Mouse (Mus musculus) heart, embryonic 14.5 days (tissue): ENCODE data around the gene Fam160a1. TPM values are rescaled to one million over a fixed set of nuclear protein-coding genes. Genes with fewer than 3 reads are reported as not detected.

Source experiments
- ATAC-seq: fragments of 200-750 bp; cut with Nextera tagmentation; 2 replicates; pipeline ENCODE4 v1.8.0; 2017; ENCODE audit warnings: low read depth, moderate TSS enrichment; ENCODE audit not compliant: insufficient number of reproducible peaks, insufficient read depth, low FRiP score
- H3K27ac ChIP-seq, 2 experiments: fragments of 200-500 bp in 1 of 2; fragments of 300-500 bp in 1 of 2; sonication (generic) in 1 of 2; replicated peaks in 1 of 2; 2 replicates each; pipeline ENCODE4 v1.5.1; 2012 to 2014; ENCODE audit warnings: low read depth in 2 of 2, low read length in 2 of 2, control low read depth in 1 of 2, mild to moderate bottlenecking in 1 of 2, mixed read lengths in 1 of 2; ENCODE audit not compliant: control insufficient read depth in 1 of 2, insufficient read depth in 1 of 2
- H3K27me3 ChIP-seq: fragments of 300-500 bp; sonication (generic); 2 replicates; pipeline ENCODE4 v1.6.1; 2014; ENCODE audit warnings: mild to moderate bottlenecking, low read length, control low read depth; ENCODE audit not compliant: control insufficient read depth, insufficient read depth
- H3K36me3 ChIP-seq: fragments of 300-500 bp; sonication (generic); 2 replicates; pipeline ENCODE4 v1.6.1; 2014; ENCODE audit warnings: mild to moderate bottlenecking, control low read depth, low read length, mixed read lengths; ENCODE audit not compliant: control insufficient read depth, insufficient read depth
- H3K4me1 ChIP-seq, 2 experiments: fragments of 200-500 bp in 1 of 2; fragments of 300-500 bp in 1 of 2; sonication (generic) in 1 of 2; 2 replicates each; pipeline ENCODE4 v1.6.1; 2012 to 2014; ENCODE audit warnings: low read length in 2 of 2, control low read depth in 1 of 2, mixed read lengths in 1 of 2; ENCODE audit not compliant: control insufficient read depth in 2 of 2, insufficient read depth in 2 of 2
- H3K4me2 ChIP-seq: fragments of 300-500 bp; sonication (generic); 2 replicates; pipeline ENCODE4 v1.6.1; 2014; ENCODE audit warnings: mild to moderate bottlenecking, low read length
- H3K4me3 ChIP-seq, 2 experiments: fragments of 200-500 bp in 1 of 2; fragments of 300-500 bp in 1 of 2; sonication (generic) in 1 of 2; 2 replicates each; pipeline ENCODE4 v1.5.1; 2012 to 2014; ENCODE audit warnings: low read length in 2 of 2, mild to moderate bottlenecking in 2 of 2, control low read depth in 1 of 2, low read depth in 1 of 2, moderate library complexity in 1 of 2; ENCODE audit not compliant: control insufficient read depth in 1 of 2, insufficient read depth in 1 of 2
- H3K9ac ChIP-seq: fragments of 300-500 bp; sonication (generic); 2 replicates; pipeline ENCODE4 v1.6.1; 2014; ENCODE audit warnings: mild to moderate bottlenecking, low read length
- H3K9me3 ChIP-seq: fragments of 300-500 bp; sonication (generic); 2 replicates; pipeline ENCODE4 v1.6.1; 2016; ENCODE audit warnings: low read length, control low read depth; ENCODE audit not compliant: control insufficient read depth
- WGBS: fragments of 180-500 bp; shearing (Covaris S2); extraction: QIAGEN DNeasy Blood & Tissue Kit; methylation state at CpG from one replicate; pipeline ENCODE4 v1.1.7; 2014; 5-methylcytosine and 5-hydroxymethylcytosine counted together
- polyA plus RNA-seq: library from polyadenylated mRNA; unstranded; fragments of >200 nt; fragmentation: Nextera tagmentation; extraction: Ambion mirVana; gene quantifications from 2 replicates; pipeline ENCODE4 v1.2.1, GENCODE M21; 2014

Gene Fam160a1
- polyA plus RNA-seq, 1 experiment from 2014 or later: 7.4 TPM

DNA sequence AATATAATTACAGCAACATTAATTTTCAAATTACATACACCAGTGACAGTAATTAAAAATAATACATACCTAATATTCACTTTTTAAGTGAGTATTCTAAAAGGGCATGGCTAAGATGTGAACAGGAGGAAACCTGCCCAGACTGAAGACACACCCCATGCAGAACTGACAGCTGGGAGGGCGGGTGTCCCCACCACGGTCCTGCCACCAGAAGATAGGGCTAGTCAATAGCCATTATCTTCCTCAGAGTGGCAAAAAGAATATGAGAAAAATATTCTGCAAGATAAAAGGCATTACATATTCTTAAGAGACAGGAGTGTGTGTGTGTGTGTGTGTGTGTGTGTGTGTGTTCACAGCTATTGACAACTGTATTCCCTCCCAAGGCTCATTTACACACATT, 92.0 kb downstream of the Fam160a1 start:
- no peak overlapping the region for H3K27ac ChIP-seq
- ATAC-seq: no peak
- no peak overlapping the region for H3K4me2 ChIP-seq
- no peaks in the 10 kb centered on the region for H3K4me1 ChIP-seq
- 59% methylated on average over 2 of the region's 2 CpGs for WGBS
- no peaks in the 10 kb centered on the region for H3K27me3 ChIP-seq
- no peaks in the 10 kb centered on the region for H3K9me3 ChIP-seq
- H3K36me3 ChIP-seq: no peaks in the 10 kb centered on the region
- H3K4me3 ChIP-seq: no peak overlapping the region
- no peak overlapping the region for H3K9ac ChIP-seq

- Histone ChIP-seq H3K9ac (no peak overlapping the region), H3K36me3 (no peaks in the 10 kb centered on the region), H3K27ac (no peak overlapping the region), H3K4me3 (no peak overlapping the region), H3K4me2 (no peak overlapping the region), H3K27me3 (no peaks in the 10 kb centered on the region), H3K9me3 (no peaks in the 10 kb centered on the region), H3K4me1 (no peaks in the 10 kb centered on the region)
- 84% methylated on average over 6 of the region's 6 CpGs for WGBS
- ATAC-seq: no peak
Observed at GRCm38 (mm10) chr3:85722581-85722980, 94.5 kb downstream of the Fam160a1 start.

DNA sequence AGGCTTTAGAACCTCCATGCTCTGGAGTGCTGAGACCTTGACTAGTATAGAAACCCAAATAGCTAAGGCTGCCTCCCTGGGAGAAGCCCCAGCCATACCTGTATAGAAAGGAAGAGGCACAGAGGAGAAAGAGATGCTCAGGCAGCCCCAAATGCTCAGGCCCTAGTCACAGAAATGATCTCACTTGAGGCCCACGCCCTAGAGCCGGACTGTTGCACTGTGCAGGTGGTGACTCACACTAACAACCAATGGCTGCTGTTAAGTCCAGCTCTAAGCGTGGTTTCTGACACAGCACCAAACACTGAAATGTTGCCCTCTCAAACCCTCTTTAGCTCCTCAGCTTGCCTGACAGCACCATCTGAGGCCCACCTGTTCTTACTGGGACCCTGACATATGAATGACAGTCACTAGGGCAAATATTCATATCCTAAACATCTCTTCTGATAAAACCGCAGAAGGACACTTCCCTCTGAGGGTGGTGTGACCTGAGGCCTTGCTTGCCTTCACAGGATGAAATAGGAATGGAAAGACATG, 101.3 kb downstream of the Fam160a1 start:
- no peaks in the 10 kb centered on the region for H3K27me3 ChIP-seq
- ATAC-seq: no peak
- H3K4me1 ChIP-seq: peaks cover 0 to under 1% of the 10 kb centered on the region in 2 experiments; a peak in 1 of 4 replicates
- H3K36me3 ChIP-seq: no peaks in the 10 kb centered on the region
- H3K4me2 ChIP-seq: no peak overlapping the region
- H3K27ac ChIP-seq: no peak overlapping the region
- no peak overlapping the region for H3K4me3 ChIP-seq
- H3K9me3 ChIP-seq: no peaks in the 10 kb centered on the region
- WGBS: 63% methylated on average over 4 of the region's 4 CpGs
- no peak overlapping the region for H3K9ac ChIP-seq

DNA sequence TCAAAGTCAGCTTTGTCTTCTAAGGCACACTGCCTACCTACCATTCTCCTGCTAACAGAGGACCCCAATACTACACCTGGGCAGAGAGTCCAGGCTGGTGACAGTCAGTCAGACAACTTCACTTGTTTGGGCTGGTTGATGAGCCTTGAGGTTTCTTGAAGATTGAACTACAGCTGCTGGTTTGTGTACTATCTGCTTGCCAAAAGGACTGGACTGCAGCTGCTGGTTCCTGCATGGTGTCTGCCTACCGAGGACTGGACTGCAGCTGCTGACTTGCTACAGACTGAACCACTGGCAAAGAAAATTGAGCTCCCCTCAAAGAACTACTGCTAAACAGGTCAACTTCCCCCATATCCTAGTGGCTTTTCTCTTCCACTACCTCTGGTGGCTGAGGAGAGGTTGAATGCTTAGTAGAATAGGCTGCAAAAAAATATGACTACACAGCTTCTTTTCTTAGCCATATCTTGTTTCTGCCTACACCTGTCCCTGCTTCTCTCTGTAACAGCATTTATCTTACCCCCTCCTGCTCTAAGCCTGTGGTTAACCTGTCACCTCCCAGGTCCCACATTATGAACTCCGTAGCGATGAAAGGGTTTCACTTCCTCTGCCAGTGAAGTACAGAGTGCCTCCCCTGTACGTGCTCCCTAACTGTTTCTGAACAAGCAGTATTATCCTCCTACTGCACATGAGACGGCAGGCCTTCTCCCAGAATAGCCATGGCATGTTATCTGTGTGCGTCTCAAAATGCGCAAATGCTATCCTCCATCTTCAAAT, 103.0 kb downstream of the Fam160a1 start:
- Histone ChIP-seq H3K4me2 (no peak overlapping the region), H3K36me3 (no peaks in the 10 kb centered on the region), H3K27ac (no peak overlapping the region), H3K9me3 (no peaks in the 10 kb centered on the region), H3K9ac (no peak overlapping the region), H3K4me1 (peaks cover 0 to 3% of the 10 kb centered on the region in 2 experiments; a peak in 1 of 4 replicates), H3K4me3 (no peak overlapping the region), H3K27me3 (no peaks in the 10 kb centered on the region)
- WGBS: 63% methylated on average over 7 of the region's 7 CpGs
- ATAC-seq: no peak

- Histone ChIP-seq H3K4me3 (no peak overlapping the region), H3K4me2 (no peak overlapping the region), H3K4me1 (peaks cover 0 to 3% of the 10 kb centered on the region in 2 experiments; a peak in 1 of 4 replicates), H3K27me3 (no peaks in the 10 kb centered on the region), H3K27ac (no peak overlapping the region), H3K9me3 (no peaks in the 10 kb centered on the region), H3K36me3 (no peaks in the 10 kb centered on the region), H3K9ac (no peak overlapping the region)
- WGBS: 10% methylated on average over 8 of the region's 8 CpGs
- ATAC-seq: no peak
Observed at GRCm38 (mm10) chr3:85710695-85711094, 106.4 kb downstream of the Fam160a1 start.

DNA sequence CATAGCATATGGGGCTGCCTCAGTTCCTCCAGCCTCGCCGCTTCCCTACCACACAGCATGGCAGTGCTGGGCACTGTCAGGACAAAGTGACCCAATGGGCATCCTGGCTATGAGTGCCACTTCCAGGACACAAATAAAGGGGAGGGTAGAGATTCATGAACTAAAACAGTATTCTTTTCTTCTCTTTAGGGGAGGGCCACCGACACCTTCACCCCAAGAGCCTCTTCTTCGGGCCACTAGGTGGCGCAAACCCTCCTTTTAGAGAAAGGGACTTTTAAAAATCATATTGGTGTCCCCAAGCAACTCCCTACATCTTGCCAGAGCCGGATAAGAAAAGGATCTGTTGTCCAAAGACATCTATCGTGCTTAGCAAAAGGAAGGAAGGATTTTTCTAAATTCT, 109.7 kb downstream of the Fam160a1 start:
- Histone ChIP-seq H3K27me3 (no peaks in the 10 kb centered on the region), H3K36me3 (no peaks in the 10 kb centered on the region), H3K27ac (no peak overlapping the region), H3K9ac (no peak overlapping the region), H3K9me3 (no peaks in the 10 kb centered on the region), H3K4me2 (no peak overlapping the region), H3K4me1 (peaks cover 0 to 9% of the 10 kb centered on the region in 2 experiments; a peak in 3 of 4 replicates), H3K4me3 (no peak overlapping the region)
- WGBS: 43% methylated on average over 7 of the region's 7 CpGs
- no peak for ATAC-seq

DNA sequence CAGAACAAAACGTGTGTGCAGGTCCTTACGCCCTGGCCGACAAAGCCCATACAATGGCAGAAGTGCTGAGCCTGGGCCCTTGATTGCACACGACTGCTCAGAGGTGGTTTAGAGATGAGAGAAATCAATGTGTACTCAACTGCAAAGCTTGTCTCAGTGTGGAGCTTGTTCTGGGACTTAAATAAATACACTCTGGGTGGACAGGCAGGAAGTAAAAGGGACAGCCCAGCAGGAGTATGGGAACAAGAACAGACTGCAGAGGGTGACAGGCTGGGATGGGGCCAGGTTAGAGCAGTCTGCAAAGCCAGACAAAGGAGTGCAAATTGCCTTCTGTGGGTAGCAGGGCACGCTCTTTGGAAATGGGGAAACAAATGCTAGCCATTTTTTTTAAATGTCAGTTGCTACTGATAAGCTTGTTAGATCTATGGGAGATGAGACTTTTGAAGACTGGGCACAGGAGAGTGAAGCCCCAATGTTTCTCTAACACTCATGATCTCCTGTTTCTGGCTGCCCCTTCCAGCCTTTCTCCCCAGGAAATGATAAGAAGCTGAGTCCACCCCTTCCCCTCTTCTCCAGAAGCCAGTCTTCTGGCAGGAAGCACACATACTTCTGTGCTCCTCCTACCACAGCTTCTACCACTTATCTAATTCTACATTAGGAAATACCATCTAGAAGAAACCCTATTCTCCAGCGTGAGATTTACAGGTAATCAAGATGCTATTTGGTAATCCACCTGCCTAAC, 113.8 kb downstream of the Fam160a1 start:
- Histone ChIP-seq H3K9me3 (no peaks in the 10 kb centered on the region), H3K4me2 (no peak overlapping the region), H3K4me1 (peaks cover 0 to 6% of the 10 kb centered on the region in 2 experiments; a peak in 2 of 4 replicates), H3K27me3 (no peaks in the 10 kb centered on the region), H3K9ac (no peak overlapping the region), H3K4me3 (no peak overlapping the region), H3K27ac (peak overlapping the region; percentile 6 to 48; a peak in 1 of 4 replicates), H3K36me3 (no peaks in the 10 kb centered on the region)
- ATAC-seq: peak; percentile 39; the same call in 1 of the 2 replicates
- 51% methylated on average over 6 of the region's 6 CpGs for WGBS
